Mouse (Mus musculus) lung, embryonic 16.5 days (tissue): ENCODE results near the gene Figla. TPM values are rescaled to one million over a fixed set of nuclear protein-coding genes. Genes with fewer than 3 reads are reported as not detected.

ENCODE experiments used
- ATAC-seq: fragments of 200-750 bp; cut with Nextera tagmentation; 2 replicates; pipeline ENCODE4 v1.8.0; 2017; ENCODE audit warnings: low read depth, mild to moderate bottlenecking, moderate library complexity
- H3K27ac ChIP-seq: fragments of 300-500 bp; sonication (generic); 2 replicates; pipeline ENCODE4 v1.5.1; 2014; ENCODE audit warnings: mild to moderate bottlenecking, control low read depth, low read length
- H3K27me3 ChIP-seq: fragments of 300-500 bp; sonication (generic); 2 replicates; pipeline ENCODE4 v1.6.1; 2014; ENCODE audit warnings: low read depth, low read length, mixed read lengths; ENCODE audit not compliant: control insufficient read depth, insufficient read depth
- H3K36me3 ChIP-seq: fragments of 300-500 bp; sonication (generic); 2 replicates; pipeline ENCODE4 v1.6.1; 2014; ENCODE audit warnings: low read length; ENCODE audit not compliant: control insufficient read depth, insufficient read depth
- H3K4me1 ChIP-seq: fragments of 300-500 bp; sonication (generic); replicated peaks from 2 replicates; pipeline ENCODE4 v1.6.1; 2014; ENCODE audit warnings: low read length, mixed read lengths; ENCODE audit not compliant: control insufficient read depth, insufficient read depth
- H3K4me2 ChIP-seq: fragments of 300-500 bp; sonication (generic); 2 replicates; pipeline ENCODE4 v1.6.1; 2014; ENCODE audit warnings: low read depth, low read length, control low read depth
- H3K4me3 ChIP-seq: fragments of 300-500 bp; sonication (generic); 2 replicates; pipeline ENCODE4 v1.5.1; 2014; ENCODE audit warnings: mild to moderate bottlenecking, low read length, control low read depth
- H3K9ac ChIP-seq: fragments of 300-500 bp; sonication (generic); 2 replicates; pipeline ENCODE4 v1.6.1; 2014; ENCODE audit warnings: low read length, control low read depth
- H3K9me3 ChIP-seq: fragments of 300-500 bp; sonication (generic); 2 replicates; pipeline ENCODE4 v1.6.1; 2016; ENCODE audit warnings: low read length; ENCODE audit not compliant: control insufficient read depth
- WGBS: fragments of 180-500 bp; shearing (Covaris S2); extraction: QIAGEN DNeasy Blood & Tissue Kit; methylation state at CpG from one replicate; pipeline ENCODE4 v1.1.7; 2014; 5-methylcytosine and 5-hydroxymethylcytosine counted together
- polyA plus RNA-seq: library from polyadenylated mRNA; unstranded; fragments of >200 nt; fragmentation: Nextera tagmentation; extraction: Ambion mirVana; gene quantifications from 2 replicates; pipeline ENCODE4 v1.2.1, GENCODE M21; 2015

The Figla gene
- polyA plus RNA-seq, 1 experiment from 2014 or later = not detected

DNA sequence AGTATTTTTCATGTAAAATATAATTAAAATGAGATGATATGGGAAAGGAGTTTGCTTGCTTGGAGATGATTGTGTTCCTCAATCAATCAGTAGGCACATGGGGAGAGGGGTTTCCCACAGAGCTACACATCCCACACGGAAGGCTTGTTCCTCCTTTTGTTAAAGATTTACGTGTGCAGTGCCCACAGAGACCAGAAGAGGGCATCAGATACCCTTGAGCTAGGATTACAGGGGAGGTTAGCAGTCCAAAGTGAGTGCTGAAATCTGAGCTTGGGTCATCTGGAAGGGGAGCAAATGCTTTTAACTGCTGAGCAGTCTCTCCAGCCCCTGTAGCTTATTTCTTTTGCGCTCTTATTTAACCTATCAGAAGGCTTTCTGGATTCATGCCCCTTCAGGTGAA lies 5.0 kb downstream of the Figla start:
- no peaks in the 10 kb centered on the region for H3K36me3 ChIP-seq
- H3K27me3 ChIP-seq = no peaks in the 10 kb centered on the region
- 39% methylated on average over 3 of the region's 3 CpGs for WGBS
- no peak overlapping the region for H3K4me2 ChIP-seq
- no peak overlapping the region for H3K9ac ChIP-seq
- H3K9me3 ChIP-seq = no peaks in the 10 kb centered on the region
- H3K4me3 ChIP-seq = no peak overlapping the region
- H3K4me1 ChIP-seq = peaks cover 7% of the 10 kb centered on the region; the same call in 1 of the 2 replicates
- no peak for ATAC-seq
- H3K27ac ChIP-seq = no peak overlapping the region

DNA sequence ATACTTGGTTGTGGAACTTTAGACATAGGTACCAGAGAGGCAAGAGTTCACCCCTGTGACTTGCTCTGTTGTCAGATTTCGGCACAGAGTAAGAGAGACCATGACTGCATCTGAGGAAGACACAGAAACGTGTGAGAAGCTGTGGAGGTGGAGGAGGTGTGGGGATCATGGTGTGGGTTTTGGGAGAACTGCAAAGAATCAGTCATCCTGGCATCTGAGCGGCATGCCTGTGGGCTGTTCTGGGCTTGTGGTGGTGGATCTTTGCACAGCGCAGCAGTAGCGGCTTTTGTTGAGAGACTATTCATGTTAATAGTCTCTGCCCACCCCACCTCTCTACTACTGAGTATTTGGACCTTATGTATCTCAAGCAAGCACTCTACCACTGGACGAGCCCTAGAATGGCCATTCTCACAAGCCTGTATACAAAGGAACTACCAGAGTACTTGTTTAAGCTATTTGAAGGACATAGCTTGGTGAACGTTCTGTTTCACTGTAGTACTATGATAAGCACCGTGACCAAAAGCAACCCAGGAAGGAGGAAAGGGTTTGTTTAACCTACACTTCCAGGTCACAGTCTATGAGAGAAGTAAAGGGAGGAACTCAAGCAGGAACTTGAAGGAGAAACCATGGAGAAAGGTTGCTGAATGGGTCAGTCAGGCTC lies 10.8 kb downstream of the Figla start:
- Histone ChIP-seq H3K27ac (no peak overlapping the region), H3K9ac (no peak overlapping the region), H3K4me2 (no peak overlapping the region), H3K4me1 (0 out of 2 replicates have a peak, but pooled peaks cover 2% of the 10 kb centered on the region), H3K36me3 (no peaks in the 10 kb centered on the region), H3K4me3 (no peak overlapping the region), H3K27me3 (peaks cover 18% of the 10 kb centered on the region), H3K9me3 (no peaks in the 10 kb centered on the region)
- ATAC-seq = peak; percentile 50; the same call in 1 of the 2 replicates
- WGBS = 51% methylated on average over 8 of the region's 8 CpGs

DNA sequence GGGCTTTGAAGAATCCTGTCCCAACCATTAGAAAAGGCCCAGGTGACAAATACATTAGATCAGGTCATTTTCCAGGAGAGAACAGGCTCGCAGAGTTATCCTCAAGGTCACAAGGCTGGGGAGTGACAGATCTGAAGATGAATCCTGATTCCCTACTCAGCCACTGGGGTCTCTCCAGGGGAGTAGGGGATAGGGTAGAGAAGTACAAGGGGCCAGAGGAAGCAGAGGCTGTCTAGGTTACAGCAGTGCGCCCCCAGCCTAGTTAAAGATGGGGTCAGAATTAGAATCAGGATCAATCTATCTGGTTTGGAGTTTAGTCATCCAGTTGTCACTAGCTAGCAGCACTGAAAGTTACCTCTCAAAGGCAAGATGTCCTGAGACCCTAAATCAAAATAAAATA lies 12.2 kb downstream of the Figla start:
- peaks cover 18% of the 10 kb centered on the region for H3K27me3 ChIP-seq
- 54% methylated on average over 2 of the region's 2 CpGs for WGBS
- peak overlapping the region; percentile 61; the same call in 1 of the 2 replicates for H3K9ac ChIP-seq
- 0 out of 2 replicates have a peak, but pooled peaks cover 2% of the 10 kb centered on the region for H3K4me1 ChIP-seq
- no peak for ATAC-seq
- no peaks in the 10 kb centered on the region for H3K36me3 ChIP-seq
- H3K9me3 ChIP-seq = no peaks in the 10 kb centered on the region
- H3K4me2 ChIP-seq = peak overlapping the region; percentile 92
- H3K4me3 ChIP-seq = no peak overlapping the region; the same call in 1 of the 2 replicates
- H3K27ac ChIP-seq = no peak overlapping the region

DNA sequence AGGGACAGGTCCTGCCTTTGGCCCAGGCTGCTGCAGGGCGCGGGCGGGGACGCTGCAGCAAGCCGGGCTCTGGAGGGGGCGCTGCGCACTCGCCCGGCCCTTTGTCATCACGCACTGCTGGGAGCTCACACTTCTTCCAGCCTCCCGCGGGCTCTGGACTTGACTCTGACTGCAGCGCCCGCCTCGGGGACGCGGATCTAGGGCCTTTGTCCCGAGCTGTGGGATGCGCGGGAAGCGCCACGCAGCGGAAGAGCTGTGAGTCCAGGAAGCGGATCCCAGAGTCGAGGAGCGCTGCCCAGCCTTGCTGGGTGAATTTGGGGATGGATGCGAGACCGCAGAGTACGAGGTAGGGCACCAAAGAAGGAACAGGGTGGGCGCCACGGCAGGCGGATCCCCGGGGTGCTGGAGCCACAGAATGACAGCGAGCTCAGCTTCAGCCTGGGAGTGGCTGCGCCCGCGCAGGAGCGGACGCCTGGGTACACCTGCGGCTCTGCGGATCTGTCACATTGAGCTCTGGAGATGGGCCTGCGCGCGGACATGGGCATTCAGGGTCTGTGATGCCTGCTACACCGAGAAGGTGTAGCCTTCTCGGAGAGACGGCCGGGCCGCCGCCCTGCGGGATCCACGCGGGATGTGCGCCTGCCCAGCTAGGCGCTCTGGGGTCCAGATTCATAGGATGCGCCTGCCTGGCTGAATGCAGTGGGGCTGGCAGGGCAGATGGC lies 12.8 kb downstream of the Figla start, which contains the start of gene Add2:
Gene Add2, plus strand, starts transcription at position 81 of the 722 bp plus-strand sequence.
- Histone ChIP-seq H3K4me2 (peak within 1 kb of the TSS; percentile 92), H3K27ac (no peak within 1 kb of the TSS), H3K36me3 (no peaks in the 10 kb centered on the region), H3K4me1 (0 out of 2 replicates have a peak, but pooled peaks cover 2% of the 10 kb centered on the region), H3K9ac (peak within 1 kb of the TSS; percentile 61), H3K27me3 (peaks cover 18% of the 10 kb centered on the region), H3K4me3 (peak within 1 kb of the TSS; percentile 54), H3K9me3 (no peaks in the 10 kb centered on the region)
- ATAC-seq = peak; percentile 50; the same call in 1 of the 2 replicates
- WGBS = 1% methylated on average over 56 of the region's 56 CpGs

DNA sequence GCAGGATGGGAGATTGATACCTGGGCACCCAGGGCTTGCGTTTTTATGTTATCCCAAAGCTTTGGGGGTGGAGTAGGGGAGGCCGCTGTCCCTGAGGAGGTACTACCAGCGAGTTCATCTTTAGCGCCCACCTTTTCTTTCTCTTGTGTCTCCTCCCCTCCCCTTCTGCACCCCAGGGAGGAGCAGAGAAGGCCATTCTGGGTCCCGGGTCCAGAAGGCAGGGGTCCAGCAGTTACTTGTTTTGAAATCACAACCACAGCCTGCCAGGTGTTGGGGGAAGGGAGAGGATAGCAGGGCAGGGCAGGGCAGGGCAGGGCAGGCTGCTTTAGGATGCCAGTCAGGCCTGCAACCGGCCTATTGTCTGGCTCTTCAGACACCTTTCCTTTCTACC lies 13.3 kb downstream of the Figla start:
- Histone ChIP-seq H3K4me3 (peak overlapping the region; percentile 54), H3K4me2 (peak overlapping the region; percentile 92), H3K4me1 (0 out of 2 replicates have a peak, but pooled peaks cover 2% of the 10 kb centered on the region), H3K27me3 (peaks cover 18% of the 10 kb centered on the region), H3K9ac (peak overlapping the region; percentile 61; the same call in 1 of the 2 replicates), H3K9me3 (no peaks in the 10 kb centered on the region), H3K36me3 (no peaks in the 10 kb centered on the region), H3K27ac (no peak overlapping the region)
- 18% methylated on average over 6 of the region's 6 CpGs for WGBS
- no peak for ATAC-seq

DNA sequence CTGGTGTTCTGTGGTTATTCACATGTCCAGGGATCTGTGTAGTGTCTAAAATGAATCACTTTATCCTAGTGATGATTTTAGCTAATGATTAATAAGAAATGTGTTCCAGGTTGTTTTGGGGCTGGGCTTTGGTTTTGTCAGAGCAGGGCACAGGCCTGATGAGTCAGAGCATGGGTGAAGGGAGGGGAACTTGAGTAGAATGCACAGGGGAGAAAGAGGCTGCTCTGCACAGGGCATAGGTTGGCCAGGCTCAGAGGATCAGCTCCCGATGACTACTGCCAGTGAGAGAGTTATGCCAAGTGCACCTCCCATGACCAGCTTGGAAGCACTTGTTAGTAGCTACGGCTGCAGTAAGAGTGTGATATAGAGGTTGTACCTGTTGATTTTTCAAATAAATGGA lies 15.6 kb downstream of the Figla start:
- no peak overlapping the region for H3K9ac ChIP-seq
- ATAC-seq = no peak
- H3K4me1 ChIP-seq = 0 out of 2 replicates have a peak, but pooled peaks cover 2% of the 10 kb centered on the region
- WGBS = 58% methylated on average over 2 of the region's 2 CpGs
- no peaks in the 10 kb centered on the region for H3K9me3 ChIP-seq
- H3K4me3 ChIP-seq = no peak overlapping the region
- H3K27me3 ChIP-seq = peaks cover 18% of the 10 kb centered on the region
- H3K4me2 ChIP-seq = no peak overlapping the region
- H3K36me3 ChIP-seq = no peaks in the 10 kb centered on the region
- no peak overlapping the region for H3K27ac ChIP-seq

DNA sequence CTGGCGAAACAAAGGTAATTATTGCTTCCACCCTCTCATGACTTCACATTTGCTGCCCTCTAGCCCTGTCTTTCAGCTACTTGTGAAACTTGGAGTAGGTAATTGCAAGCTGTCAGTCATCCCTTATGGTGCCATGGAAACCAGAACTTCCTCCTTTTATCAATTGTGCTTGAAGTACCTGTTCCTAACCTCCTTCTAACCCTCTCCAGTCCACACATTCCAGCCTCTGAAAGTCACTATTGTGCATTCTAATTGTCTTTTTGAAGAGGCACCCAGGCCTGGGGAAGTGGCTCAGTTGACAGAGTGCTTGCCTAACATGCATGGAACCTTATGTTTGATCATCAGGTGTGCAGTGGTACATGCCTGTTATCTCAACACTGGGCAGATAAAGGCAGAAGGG lies 17.7 kb downstream of the Figla start:
- Histone ChIP-seq H3K4me3 (no peak overlapping the region), H3K4me2 (no peak overlapping the region), H3K36me3 (no peaks in the 10 kb centered on the region), H3K4me1 (0 out of 2 replicates have a peak, but pooled peaks cover 2% of the 10 kb centered on the region), H3K27ac (no peak overlapping the region), H3K9me3 (no peaks in the 10 kb centered on the region), H3K9ac (no peak overlapping the region), H3K27me3 (peaks cover 15% of the 10 kb centered on the region)
- ATAC-seq = peak; percentile 62; the same call in 1 of the 2 replicates
- WGBS = 68% methylated on average over 1 of the region's 1 CpGs

DNA sequence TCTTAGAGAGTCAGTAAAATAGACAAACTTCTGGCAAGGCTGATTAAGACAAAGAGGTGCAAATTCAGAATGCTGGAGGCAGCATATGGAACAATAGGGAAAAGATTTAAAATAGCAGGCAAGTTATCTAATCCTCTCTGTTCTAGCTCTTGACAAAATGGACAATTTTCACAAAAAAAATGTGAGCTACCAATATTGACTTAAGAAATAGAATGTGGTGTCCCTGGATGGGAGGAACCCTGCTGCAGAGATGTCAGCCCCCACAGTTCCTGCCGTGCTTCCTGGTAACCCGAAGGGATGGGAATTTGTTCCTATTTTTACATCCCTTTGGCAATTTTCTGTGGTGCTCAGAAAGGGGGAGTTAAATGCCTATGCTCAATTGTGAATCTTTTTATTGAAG lies 22.9 kb downstream of the Figla start:
- Histone ChIP-seq H3K36me3 (no peaks in the 10 kb centered on the region), H3K27me3 (no peaks in the 10 kb centered on the region), H3K4me3 (no peak overlapping the region), H3K4me2 (no peak overlapping the region), H3K27ac (no peak overlapping the region), H3K9ac (no peak overlapping the region), H3K4me1 (no peaks in the 10 kb centered on the region), H3K9me3 (no peaks in the 10 kb centered on the region)
- 33% methylated on average over 2 of the region's 2 CpGs for WGBS
- no peak for ATAC-seq

DNA sequence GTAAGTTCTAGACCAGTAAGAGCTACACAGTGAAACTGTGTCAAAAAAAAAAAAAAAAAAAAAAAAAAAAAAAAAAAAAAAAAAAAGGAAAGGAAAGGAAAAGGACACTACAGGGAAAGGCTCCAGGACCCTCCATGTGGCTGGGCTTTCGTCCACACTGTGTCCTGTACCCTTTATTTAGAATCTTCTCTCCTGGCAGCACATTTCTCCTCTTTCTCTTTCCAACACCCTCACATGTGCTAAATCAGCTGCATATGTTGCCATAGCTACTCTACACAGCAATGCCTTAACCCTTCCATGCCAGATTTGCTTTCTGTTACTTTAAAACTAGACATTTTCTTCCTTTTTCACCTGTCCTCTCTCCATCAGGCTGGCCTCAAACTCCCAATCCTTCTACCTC lies 24.2 kb downstream of the Figla start:
- no peak; the same call in 1 of the 2 replicates for ATAC-seq
- H3K4me1 ChIP-seq = no peaks in the 10 kb centered on the region
- no peaks in the 10 kb centered on the region for H3K36me3 ChIP-seq
- H3K9ac ChIP-seq = no peak overlapping the region
- no peak overlapping the region for H3K4me3 ChIP-seq
- no peaks in the 10 kb centered on the region for H3K9me3 ChIP-seq
- H3K27me3 ChIP-seq = no peaks in the 10 kb centered on the region
- no peak overlapping the region for H3K27ac ChIP-seq
- no peak overlapping the region for H3K4me2 ChIP-seq
- 42% methylated on average over 1 of the region's 1 CpGs for WGBS
